Mouse (Mus musculus) CD4-positive, CD25-positive, alpha-beta regulatory T cell, adult 2 months (primary cell): Measurements from ENCODE around the gene Crb2.

Source experiments
- DNase-seq: peaks from one replicate; pipeline ENCODE4 v3.0.0-alpha.2; 2012; ENCODE audit warnings: low read depth, low spot score

The Crb2 gene

DNA sequence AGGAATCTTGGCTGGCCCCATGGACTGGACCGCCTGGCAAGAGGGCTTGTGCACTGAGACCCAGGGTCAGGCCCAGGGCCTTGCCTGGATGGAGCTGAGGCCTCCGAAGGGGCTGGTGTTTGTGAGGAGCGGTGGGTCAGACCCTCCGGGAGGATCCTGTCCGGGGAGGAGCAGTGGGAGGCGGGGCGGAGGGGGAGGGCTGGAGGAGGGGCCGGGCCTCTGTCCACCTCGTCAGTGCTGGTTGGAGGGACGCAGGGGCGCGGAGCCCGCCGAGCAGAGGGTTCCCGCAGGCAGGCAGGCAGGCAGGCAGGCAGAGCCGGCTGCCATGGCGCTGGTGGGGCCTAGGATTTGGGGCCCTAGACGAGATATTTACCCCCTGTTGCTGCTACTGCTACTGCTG lies at the start of gene Crb2:
TSS of gene Crb2 (plus strand) at position 234 of the 400 bp plus-strand sequence.
- no peak for DNase-seq

GRCm38 (mm10) chr2:37731241-37731801 lies 44.7 kb upstream of the Crb2 start:
- DNase-seq, result no peak

- DNase-seq, result peak; percentile 44
These were observed 40.9 kb upstream of the Crb2 start for GRCm38 (mm10) chr2:37734979-37735806.

GRCm38 (mm10) chr2:37735807-37736188 lies 40.3 kb upstream of the Crb2 start:
- DNase-seq, result no peak

- DNase-seq, result no peak
These were observed 34.1 kb upstream of the Crb2 start for GRCm38 (mm10) chr2:37741806-37742554.

- DNase-seq, result no peak
These were observed 31.2 kb upstream of the Crb2 start for GRCm38 (mm10) chr2:37744773-37745395.

DNA sequence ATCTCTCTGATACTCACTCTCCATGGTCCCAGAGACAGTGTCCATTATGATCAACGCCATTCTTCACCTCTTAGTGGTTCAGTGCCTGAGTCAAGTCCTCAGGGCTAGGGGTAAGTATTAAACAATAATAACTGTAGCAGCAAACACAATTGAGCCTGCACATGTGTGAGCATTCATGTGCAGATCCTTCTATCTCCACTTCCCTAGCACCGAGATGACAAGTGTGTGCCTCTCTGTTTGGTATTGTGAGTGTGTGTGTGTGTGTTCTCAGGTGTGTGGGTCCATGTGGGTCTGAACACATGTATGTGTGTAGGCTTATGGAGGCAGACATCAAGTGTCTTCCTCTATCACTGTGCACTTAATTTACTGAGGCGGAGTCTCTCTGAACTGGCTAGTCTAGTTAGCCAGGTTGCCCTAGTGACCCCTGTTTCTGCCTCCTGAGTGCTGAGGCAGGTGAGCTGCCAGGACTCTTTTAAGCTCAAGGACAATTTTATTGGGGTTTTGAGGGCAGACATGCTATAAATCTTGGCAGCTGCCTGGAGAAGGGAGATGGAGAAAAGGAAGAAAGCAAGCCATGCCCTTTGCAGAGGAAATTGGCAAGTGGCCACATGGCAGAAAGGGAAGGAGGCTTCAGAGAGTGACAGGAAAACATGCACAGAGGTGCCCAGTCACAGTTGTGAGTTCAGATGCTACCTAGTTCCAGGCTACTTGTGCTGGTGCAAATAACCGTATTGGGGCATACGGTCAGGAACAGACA lies 29.6 kb upstream of the Crb2 start:
- no peak for DNase-seq

DNA sequence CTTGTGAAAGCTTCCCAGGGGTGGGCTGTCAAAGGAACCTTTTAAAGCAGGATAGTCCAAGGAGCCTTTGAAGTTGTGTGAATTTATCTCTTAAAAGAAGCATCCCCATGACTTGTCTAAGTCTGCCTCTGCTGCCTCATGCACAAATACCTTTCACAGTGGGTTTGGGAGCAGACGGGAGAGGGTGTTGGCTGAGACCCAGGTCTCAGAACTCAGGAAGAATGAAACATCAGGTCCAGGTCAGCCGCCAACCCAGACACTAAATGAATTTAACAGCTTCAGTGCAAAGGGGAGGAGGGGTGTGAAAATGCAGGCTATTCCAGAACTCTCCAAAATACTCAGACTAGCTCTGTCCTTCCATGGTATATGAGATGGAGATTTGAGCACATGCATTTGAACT lies 28.1 kb upstream of the Crb2 start:
- DNase-seq, result no peak

- no peak for DNase-seq
These were observed 27.5 kb upstream of the Crb2 start for GRCm38 (mm10) chr2:37748442-37749066.

DNA sequence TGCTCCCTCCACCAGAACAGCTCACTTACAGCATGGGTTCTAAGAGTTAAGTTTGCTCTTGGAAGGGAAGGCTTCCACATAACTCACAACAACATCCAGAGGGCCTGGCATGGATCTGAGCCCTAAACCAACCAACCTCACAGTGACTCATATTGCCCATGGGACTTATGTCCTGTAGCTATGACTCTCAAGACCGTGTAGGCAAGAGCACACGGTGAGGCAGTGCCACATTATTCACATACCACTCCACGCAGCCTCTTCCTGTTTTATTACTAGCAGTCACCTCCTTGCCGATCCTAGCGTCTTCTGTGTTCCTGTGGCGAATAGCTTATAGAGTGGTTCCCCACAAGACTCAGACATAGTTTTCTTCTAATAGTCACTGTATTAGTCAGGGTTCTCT lies 26.7 kb upstream of the Crb2 start:
- DNase-seq, result no peak

DNA sequence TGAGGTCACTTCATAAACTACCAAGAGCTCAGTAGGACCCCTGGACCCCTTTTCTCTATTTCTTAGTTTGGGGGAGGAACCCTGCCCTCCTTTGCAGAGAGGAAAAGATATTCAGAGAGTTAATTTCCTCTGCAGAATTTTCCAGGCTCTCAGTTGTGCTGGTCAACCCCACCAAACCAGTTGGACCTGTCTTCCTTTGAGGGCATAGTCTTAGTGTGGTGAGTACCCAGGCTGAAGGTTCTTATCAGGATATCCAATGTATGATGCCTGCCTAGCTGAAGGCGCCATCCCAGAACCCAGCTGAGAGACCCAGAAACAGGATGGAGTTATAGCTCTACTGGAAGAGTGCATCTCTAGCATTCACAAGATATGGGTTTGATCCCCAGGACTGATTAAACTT lies 24.9 kb upstream of the Crb2 start:
- no peak for DNase-seq

DNA sequence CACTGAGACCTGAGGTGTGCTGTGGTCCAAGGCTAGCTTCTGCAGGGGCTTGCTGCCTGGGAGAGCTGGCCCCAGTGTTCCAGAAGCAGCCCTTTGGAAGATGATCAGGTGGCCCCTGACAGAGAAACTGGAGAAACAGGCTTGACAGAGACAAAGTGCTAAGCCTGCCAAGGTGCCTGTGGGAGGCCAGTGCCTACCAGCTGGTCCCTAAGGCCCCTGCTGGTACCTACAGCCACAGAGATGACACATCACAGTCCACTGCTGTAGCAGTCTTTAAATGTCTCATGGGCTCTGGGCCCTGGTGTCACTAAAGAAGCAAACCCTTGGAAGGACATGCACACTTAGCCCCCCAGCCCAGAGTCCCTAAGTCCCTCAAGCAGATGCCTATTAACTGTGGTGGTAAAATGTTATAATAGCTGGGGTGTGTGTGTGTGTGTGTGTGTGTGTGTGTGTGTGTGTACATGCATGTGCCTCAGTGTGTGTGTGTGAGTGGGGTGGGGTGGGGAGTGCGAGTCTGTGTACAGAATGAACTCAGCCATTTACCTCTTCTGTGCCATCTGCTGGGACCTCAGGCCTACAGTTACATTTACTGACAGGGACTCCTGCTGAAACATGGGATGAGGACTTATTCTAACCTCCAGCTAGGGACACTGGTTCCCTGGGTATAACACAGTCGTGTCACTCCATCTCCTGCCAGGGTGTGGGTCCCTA lies 19.7 kb upstream of the Crb2 start:
- DNase-seq, result no peak

- DNase-seq, result no peak
These were observed 19.0 kb upstream of the Crb2 start for GRCm38 (mm10) chr2:37757016-37757415.

DNA sequence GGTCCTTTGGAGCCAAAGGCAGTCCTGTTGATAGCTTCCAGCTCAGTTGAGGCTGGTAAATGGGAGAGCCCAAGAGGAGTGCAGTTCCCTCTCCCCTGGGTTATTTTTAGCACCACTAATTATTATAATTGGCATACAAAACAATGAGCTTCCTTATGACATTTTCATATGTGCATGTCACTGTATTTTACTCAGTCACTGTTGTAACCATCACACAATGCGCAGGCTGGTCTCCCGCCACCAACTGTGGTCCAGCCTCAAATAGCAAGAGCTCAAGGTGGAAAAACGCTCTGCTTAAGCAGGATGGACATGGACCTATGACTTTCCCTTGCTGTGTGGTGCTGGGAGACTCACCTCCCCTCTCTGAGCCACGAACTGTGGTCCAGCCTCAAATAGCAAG lies 18.3 kb upstream of the Crb2 start:
- DNase-seq, result no peak

- DNase-seq, result no peak
These were observed 17.6 kb upstream of the Crb2 start for GRCm38 (mm10) chr2:37758343-37759015.

DNA sequence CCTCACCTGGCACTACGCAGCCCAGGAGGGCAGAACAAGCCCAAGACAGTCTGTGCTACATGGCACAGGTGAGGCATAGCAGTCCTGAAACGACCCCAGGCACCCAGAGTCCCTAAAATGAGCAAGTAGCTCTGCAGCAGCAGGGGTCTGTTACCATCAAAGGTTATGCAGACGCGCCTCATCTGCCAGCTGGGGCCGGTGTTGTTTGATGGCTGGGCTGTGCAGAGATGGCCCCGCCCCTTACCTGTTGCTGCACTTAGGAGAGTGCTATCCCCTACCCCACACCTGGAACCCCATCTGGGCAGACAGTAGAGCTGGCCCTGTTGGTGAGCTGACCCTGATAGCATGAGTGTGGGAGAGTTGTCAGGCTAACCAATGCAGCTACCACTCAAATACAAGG lies 15.4 kb upstream of the Crb2 start:
- DNase-seq, result no peak

- no peak for DNase-seq
These were observed 12.4 kb upstream of the Crb2 start for GRCm38 (mm10) chr2:37763638-37764037.

GRCm38 (mm10) chr2:37764514-37764913 lies 11.5 kb upstream of the Crb2 start:
- DNase-seq, result no peak

DNA sequence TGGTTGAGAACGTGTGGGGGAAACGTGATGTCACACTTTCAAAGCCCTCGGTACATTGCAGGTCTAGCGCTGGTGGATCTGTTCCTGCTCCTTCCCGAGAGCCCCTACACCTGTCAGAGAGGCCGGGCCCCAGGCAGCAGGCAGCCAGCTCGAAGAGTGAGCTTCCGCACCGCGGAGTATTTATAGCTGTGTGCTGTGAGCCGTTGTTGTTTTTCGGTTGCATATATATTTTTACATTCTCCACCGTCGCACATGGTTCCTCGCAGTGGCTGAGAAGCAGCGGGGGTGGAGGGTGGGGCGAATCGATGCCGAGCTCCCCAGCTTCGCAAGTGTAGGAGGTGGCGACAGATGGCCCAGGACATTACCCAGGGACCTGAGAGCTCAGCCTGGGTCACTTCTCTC lies 11.0 kb upstream of the Crb2 start:
- peak; percentile 47 for DNase-seq
